Mouse (Mus musculus) lung, postnatal 0 days (tissue): ENCODE measurements around the gene Slc19a3.

Source experiments
- CTCF ChIP-seq: IDR thresholded peaks from 2 replicates; pipeline ENCODE4 v1.5.1; 2016; ENCODE audit warnings: antibody characterized with exemption, mild to moderate bottlenecking
- EP300 ChIP-seq: IDR thresholded peaks from 2 replicates; pipeline ENCODE4 v1.6.1; 2016; ENCODE audit warnings: antibody characterized with exemption, mild to moderate bottlenecking, control low read depth

- TF ChIP-seq CTCF (no peak), EP300 (peak; percentile 77)
These were observed 66.2 kb downstream of the Slc19a3 start for GRCm38 (mm10) chr1:82972046-82972445.
